Mouse (Mus musculus) C2C12 (cell line): ENCODE measurements at regions not wholly inside any gene's neighbourhood (a gene's known extent, or its start where the extent isn't known, plus 50 kb on each side); places are given as distances from the start of the nearest gene placed in this dataset.

ENCODE experiments used
- H3K27me3 ChIP-seq: one replicate; pipeline ENCODE4 v1.6.1; 2011; ENCODE audit not compliant: control insufficient read depth, insufficient read depth, insufficient read length
- H3K36me3 ChIP-seq: one replicate; pipeline ENCODE4 v1.6.1; 2011; ENCODE audit not compliant: control insufficient read depth, insufficient read depth
- H3K4me3 ChIP-seq: one replicate; pipeline ENCODE4 v1.5.1; 2011; ENCODE audit warnings: mild to moderate bottlenecking, control low read depth; ENCODE audit not compliant: poor library complexity, insufficient read depth, severe bottlenecking
- H3K79me2 ChIP-seq: one replicate; pipeline ENCODE4 v1.6.1; 2011; ENCODE audit not compliant: control insufficient read depth, insufficient read depth
- H3K79me3 ChIP-seq: one replicate; pipeline ENCODE4 v1.6.1; 2011; ENCODE audit warnings: low read depth, control low read depth
- H3ac ChIP-seq: one replicate; pipeline ENCODE3; 2011; ENCODE audit warnings: low read depth; ENCODE audit not compliant: control insufficient read depth, insufficient read length
- CEBPB ChIP-seq: IDR thresholded peaks from one replicate; pipeline ENCODE4 v1.6.1; 2011; ENCODE audit warnings: low read depth, mild to moderate bottlenecking, control low read depth, moderate library complexity
- CTCF ChIP-seq: IDR thresholded peaks from one replicate; pipeline ENCODE4 v1.5.1; 2011; ENCODE audit not compliant: control insufficient read depth, insufficient read depth, insufficient read length
- FOSL1 ChIP-seq: IDR thresholded peaks from one replicate; pipeline ENCODE4 v1.8.0; 2011; ENCODE audit warnings: mild to moderate bottlenecking, low read length; ENCODE audit not compliant: poor library complexity, insufficient read depth, severe bottlenecking
- MAX ChIP-seq: IDR thresholded peaks from one replicate; pipeline ENCODE4 v1.6.1; 2011; ENCODE audit warnings: mild to moderate bottlenecking, control low read depth
- MYOD1 ChIP-seq: IDR thresholded peaks from one replicate; pipeline ENCODE4 v1.6.1; 2011; ENCODE audit warnings: low read depth; ENCODE audit not compliant: control insufficient read depth, insufficient read length
- MYOG ChIP-seq: IDR thresholded peaks from one replicate; pipeline ENCODE4 v1.6.1; 2011; ENCODE audit not compliant: control insufficient read depth, insufficient read length; ENCODE audit errors: extremely low read depth
- USF1 ChIP-seq: IDR thresholded peaks from one replicate; pipeline ENCODE4 v1.6.1; 2011; ENCODE audit warnings: low read depth, mild to moderate bottlenecking, control low read depth, moderate library complexity

DNA sequence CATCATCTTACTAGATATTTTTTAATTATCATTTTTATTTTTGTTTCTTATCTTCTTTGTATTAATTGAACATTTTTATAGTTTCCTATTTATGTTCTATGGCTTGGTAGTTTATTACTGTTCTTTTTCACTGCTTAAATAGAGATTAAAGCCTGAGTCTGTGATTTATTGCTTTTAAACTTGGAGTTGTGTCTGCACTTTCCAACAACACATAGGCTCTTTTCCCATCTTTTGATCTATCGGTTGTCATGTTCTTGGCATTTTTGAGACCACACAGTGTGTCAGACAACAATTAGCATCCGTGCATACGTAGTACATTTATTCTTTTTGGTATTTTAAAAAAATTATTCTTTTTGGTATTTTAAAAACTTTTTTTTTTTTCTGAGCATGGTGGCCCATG is 173.2 kb upstream of the Tcf21 start:
- Histone ChIP-seq H3ac (no peak overlapping the region), H3K79me3 (no peaks in the 10 kb centered on the region), H3K79me2 (no peaks in the 10 kb centered on the region), H3K36me3 (no peaks in the 10 kb centered on the region), H3K27me3 (no peaks in the 10 kb centered on the region), H3K4me3 (no peak overlapping the region)
- no peak for TF ChIP-seq CEBPB
- no peak for TF ChIP-seq CTCF
- TF ChIP-seq MAX: no peak
- TF ChIP-seq MYOD1: no peak
- no peak for TF ChIP-seq FOSL1
- no peak for TF ChIP-seq MYOG
- TF ChIP-seq USF1: no peak

DNA sequence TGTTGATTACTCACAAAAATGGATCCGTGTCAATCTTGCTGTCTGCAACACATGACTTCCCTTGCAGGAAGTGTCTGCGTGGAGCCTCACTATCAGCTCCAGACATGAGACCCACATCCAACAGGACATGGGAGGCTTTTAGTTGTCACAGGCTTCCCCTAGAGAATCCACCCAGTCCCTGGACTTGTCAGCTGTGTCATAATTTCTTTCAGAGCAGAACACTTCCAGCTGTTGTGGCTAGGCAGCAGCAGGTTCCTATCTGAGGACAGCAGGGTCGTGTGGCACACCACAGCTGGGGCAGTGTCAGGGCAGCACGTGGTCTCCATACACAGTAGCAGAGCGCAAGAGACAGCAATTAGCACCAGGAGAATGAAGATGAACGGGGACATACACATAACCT is 161.8 kb upstream of the Tcf21 start:
- Histone ChIP-seq H3K4me3 (no peak overlapping the region), H3K36me3 (no peaks in the 10 kb centered on the region), H3ac (no peak overlapping the region), H3K79me3 (no peaks in the 10 kb centered on the region), H3K79me2 (no peaks in the 10 kb centered on the region), H3K27me3 (no peaks in the 10 kb centered on the region)
- no peak for TF ChIP-seq CEBPB
- peak; percentile 77 for TF ChIP-seq MYOD1
- TF ChIP-seq FOSL1: no peak
- TF ChIP-seq MAX: no peak
- TF ChIP-seq USF1: peak; percentile 15

DNA sequence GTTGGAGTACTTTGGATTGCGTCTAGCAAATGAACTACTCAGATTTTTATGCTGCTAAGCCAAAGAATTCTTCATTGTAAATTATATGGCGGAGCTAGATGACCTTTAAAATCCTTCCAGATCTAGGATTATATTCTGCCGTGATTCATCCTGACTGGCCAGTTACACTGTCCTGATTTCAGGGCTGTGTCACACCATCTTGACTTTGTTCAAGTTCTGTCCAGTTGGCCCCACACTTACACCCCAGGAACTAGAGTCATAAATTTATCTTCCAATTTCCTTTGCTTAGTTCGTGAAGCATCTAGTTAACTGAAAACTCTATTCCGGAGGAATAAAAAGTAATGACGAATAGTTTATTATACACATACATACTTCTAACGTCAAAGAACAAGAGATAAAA is 158.5 kb upstream of the Tcf21 start:
- Histone ChIP-seq H3ac (no peak overlapping the region), H3K79me3 (no peaks in the 10 kb centered on the region), H3K27me3 (no peaks in the 10 kb centered on the region), H3K36me3 (no peaks in the 10 kb centered on the region), H3K79me2 (no peaks in the 10 kb centered on the region), H3K4me3 (no peak overlapping the region)
- TF ChIP-seq MAX: no peak
- TF ChIP-seq USF1: no peak
- TF ChIP-seq MYOD1: no peak
- no peak for TF ChIP-seq CTCF
- no peak for TF ChIP-seq FOSL1
- TF ChIP-seq MYOG: no peak
- no peak for TF ChIP-seq CEBPB

DNA sequence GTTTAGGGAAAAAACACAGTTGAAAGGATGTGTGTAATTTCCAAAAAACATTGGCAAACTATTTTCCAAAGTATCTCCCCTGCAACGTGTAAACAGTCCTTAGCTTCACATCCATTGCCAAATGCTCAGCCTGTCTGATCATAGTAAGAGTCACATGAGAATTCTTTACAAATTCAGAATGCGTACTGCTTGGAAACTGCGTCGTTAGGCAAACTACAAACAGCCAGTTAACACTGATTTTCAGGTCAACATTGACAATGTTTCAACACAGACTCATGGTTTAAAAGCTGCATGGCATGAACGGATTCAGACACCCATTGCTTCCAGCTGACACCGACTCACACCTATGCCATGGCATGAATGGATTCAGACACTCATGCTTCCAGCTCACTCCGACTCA is 137.0 kb upstream of the Tcf21 start:
- Histone ChIP-seq H3K79me2 (no peaks in the 10 kb centered on the region), H3K36me3 (no peaks in the 10 kb centered on the region), H3K79me3 (no peaks in the 10 kb centered on the region), H3K27me3 (peaks cover 16% of the 10 kb centered on the region), H3ac (no peak overlapping the region), H3K4me3 (no peak overlapping the region)
- TF ChIP-seq CEBPB (no peak), USF1 (no peak), FOSL1 (no peak), MYOD1 (no peak), MAX (no peak), MYOG (no peak), CTCF (no peak)

DNA sequence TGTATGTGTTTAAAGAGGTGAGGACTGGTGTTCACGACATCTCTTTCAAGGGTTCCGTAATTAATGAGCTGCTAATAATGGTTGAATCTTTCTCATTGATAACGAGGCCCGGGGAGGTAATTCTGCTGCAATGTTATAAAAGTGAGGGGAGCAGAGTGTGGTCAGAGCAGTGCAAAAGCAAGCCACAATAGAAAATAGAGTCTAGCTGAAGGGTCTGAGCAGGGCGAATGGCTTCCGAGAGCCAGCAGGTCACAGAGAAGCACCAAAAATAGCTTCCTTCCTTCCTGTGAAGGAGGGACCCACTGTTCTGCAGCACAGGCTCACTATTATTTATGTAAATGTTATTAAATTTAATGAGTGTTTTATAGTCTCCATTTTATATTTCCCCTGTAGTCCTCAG is 133.3 kb upstream of the Tcf21 start:
- H3K36me3 ChIP-seq: no peaks in the 10 kb centered on the region
- TF ChIP-seq MYOG: no peak
- no peak for TF ChIP-seq MAX
- no peak for TF ChIP-seq USF1
- no peak for TF ChIP-seq MYOD1
- no peak for TF ChIP-seq FOSL1
- no peak for TF ChIP-seq CEBPB
- TF ChIP-seq CTCF: no peak

DNA sequence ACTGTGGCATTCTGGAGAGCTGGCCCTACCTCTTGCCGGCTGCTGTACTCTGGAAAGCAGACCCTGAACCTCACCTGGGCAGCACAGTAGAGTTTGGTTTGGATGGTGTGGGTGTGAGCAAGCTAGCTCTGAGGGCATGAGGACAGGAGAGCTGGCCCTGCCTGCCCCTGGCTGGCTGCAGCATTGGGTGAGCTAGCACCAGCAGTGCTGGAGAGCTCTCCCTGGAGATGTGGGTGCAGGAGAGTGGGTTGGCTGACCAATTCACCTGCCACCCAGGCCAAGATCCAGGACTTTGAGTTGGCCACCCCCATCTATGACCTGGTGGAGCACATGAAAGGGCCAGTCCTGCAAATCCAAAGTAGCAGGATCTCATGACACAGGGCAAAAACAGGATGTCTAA is 124.3 kb upstream of the Tcf21 start:
- Histone ChIP-seq H3K36me3 (no peaks in the 10 kb centered on the region), H3K4me3 (no peak overlapping the region), H3K27me3 (no peaks in the 10 kb centered on the region), H3K79me2 (no peaks in the 10 kb centered on the region), H3K79me3 (no peaks in the 10 kb centered on the region), H3ac (no peak overlapping the region)
- TF ChIP-seq MAX (no peak), FOSL1 (no peak), CEBPB (no peak), MYOD1 (no peak), CTCF (no peak), MYOG (no peak), USF1 (no peak)

More for the DNA sequence above, 133.3 kb upstream of the Tcf21 start:
- Histone ChIP-seq H3ac (no peak overlapping the region), H3K79me2 (no peaks in the 10 kb centered on the region), H3K79me3 (no peaks in the 10 kb centered on the region), H3K27me3 (peaks cover 16% of the 10 kb centered on the region), H3K4me3 (no peak overlapping the region)
